Mouse (Mus musculus) forebrain, embryonic 16.5 days (tissue): ENCODE results near the gene Lamc2. TPM values are rescaled to one million over a fixed set of nuclear protein-coding genes. Genes with fewer than 3 reads are reported as not detected.

ENCODE experiments used
- ATAC-seq: fragments of 200-750 bp; cut with Nextera tagmentation; 2 replicates; pipeline ENCODE4 v1.8.0; 2017; ENCODE audit warnings: mild to moderate bottlenecking, moderate library complexity
- H3K27ac ChIP-seq: fragments of 300-500 bp; sonication (generic); 2 replicates; pipeline ENCODE4 v1.5.1; 2014; ENCODE audit warnings: low read length, control low read depth
- H3K27me3 ChIP-seq: fragments of 300-500 bp; sonication (generic); replicated peaks from 2 replicates; pipeline ENCODE4 v1.6.1; 2014; ENCODE audit warnings: low read length; ENCODE audit not compliant: control insufficient read depth, insufficient read depth
- H3K36me3 ChIP-seq: fragments of 300-500 bp; sonication (generic); 2 replicates; pipeline ENCODE4 v1.6.1; 2014; ENCODE audit not compliant: control insufficient read depth, insufficient read depth
- H3K4me1 ChIP-seq: fragments of 300-500 bp; sonication (generic); replicated peaks from 2 replicates; pipeline ENCODE4 v1.6.1; 2014; ENCODE audit warnings: low read length; ENCODE audit not compliant: control insufficient read depth, insufficient read depth
- H3K4me2 ChIP-seq: fragments of 300-500 bp; sonication (generic); 2 replicates; pipeline ENCODE4 v1.6.1; 2014; ENCODE audit warnings: mild to moderate bottlenecking, low read length, control low read depth
- H3K4me3 ChIP-seq: fragments of 300-500 bp; sonication (generic); replicated peaks from 2 replicates; pipeline ENCODE4 v1.5.1; 2014; ENCODE audit warnings: mild to moderate bottlenecking, low read length, control low read depth
- H3K9ac ChIP-seq: fragments of 300-500 bp; sonication (generic); replicated peaks from 2 replicates; pipeline ENCODE4 v1.6.1; 2014; ENCODE audit warnings: low read depth, low read length, control low read depth
- H3K9me3 ChIP-seq: fragments of 300-500 bp; sonication (generic); 2 replicates; pipeline ENCODE4 v1.6.1; 2016; ENCODE audit warnings: low read length; ENCODE audit not compliant: control insufficient read depth
- WGBS: fragments of 180-500 bp; shearing (Covaris S2); extraction: QIAGEN DNeasy Blood & Tissue Kit; methylation state at CpG from one replicate; pipeline ENCODE4 v1.1.7; 2014; 5-methylcytosine and 5-hydroxymethylcytosine counted together
- polyA plus RNA-seq: library from polyadenylated mRNA; unstranded; fragments of >200 nt; fragmentation: Nextera tagmentation; extraction: Ambion mirVana; gene quantifications from 2 replicates; pipeline ENCODE4 v1.2.1, GENCODE M21; 2015

Lamc2 gene
- polyA plus RNA-seq, 1 experiment from 2014 or later: 2.0 TPM

GRCm38 (mm10) chr1:153095826-153096727, 90.2 kb downstream of the Lamc2 start:
- H3K27me3 ChIP-seq: no peaks in the 10 kb centered on the region
- ATAC-seq: no peak
- H3K4me3 ChIP-seq: no peak overlapping the region
- H3K36me3 ChIP-seq: no peaks in the 10 kb centered on the region; the same call in 1 of the 2 replicates
- H3K9me3 ChIP-seq: no peaks in the 10 kb centered on the region
- no peak overlapping the region for H3K27ac ChIP-seq
- no peak overlapping the region for H3K9ac ChIP-seq
- H3K4me2 ChIP-seq: no peak overlapping the region
- 16% methylated on average over 16 of the region's 16 CpGs for WGBS
- peaks cover 7% of the 10 kb centered on the region; the same call in 1 of the 2 replicates for H3K4me1 ChIP-seq

DNA sequence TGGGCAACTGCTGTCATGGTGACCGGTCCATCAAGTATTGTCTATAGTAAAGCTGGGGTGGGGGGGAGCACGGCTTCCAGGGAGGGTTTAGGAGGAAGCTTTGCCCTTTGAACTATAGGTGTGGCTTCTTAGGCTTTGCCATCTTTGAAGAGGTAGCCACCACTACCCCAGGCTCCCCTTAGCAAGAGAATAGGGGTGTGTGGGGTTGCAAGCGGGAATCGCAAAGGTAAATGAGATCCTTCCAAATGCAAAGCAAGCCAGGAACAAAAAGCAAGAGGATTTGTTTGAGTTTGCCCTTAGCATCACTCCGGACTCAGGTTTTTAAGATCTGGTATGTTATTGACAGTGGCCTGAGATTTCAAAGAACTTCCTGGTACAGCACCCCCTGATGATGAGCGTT, 90.9 kb downstream of the Lamc2 start:
- H3K36me3 ChIP-seq: no peaks in the 10 kb centered on the region; the same call in 1 of the 2 replicates
- H3K4me3 ChIP-seq: no peak overlapping the region
- no peak overlapping the region for H3K27ac ChIP-seq
- H3K27me3 ChIP-seq: no peaks in the 10 kb centered on the region
- H3K9ac ChIP-seq: no peak overlapping the region
- H3K9me3 ChIP-seq: no peaks in the 10 kb centered on the region
- no peak overlapping the region for H3K4me2 ChIP-seq
- WGBS: 42% methylated on average over 6 of the region's 6 CpGs
- peaks cover 7% of the 10 kb centered on the region; the same call in 1 of the 2 replicates for H3K4me1 ChIP-seq
- ATAC-seq: no peak

DNA sequence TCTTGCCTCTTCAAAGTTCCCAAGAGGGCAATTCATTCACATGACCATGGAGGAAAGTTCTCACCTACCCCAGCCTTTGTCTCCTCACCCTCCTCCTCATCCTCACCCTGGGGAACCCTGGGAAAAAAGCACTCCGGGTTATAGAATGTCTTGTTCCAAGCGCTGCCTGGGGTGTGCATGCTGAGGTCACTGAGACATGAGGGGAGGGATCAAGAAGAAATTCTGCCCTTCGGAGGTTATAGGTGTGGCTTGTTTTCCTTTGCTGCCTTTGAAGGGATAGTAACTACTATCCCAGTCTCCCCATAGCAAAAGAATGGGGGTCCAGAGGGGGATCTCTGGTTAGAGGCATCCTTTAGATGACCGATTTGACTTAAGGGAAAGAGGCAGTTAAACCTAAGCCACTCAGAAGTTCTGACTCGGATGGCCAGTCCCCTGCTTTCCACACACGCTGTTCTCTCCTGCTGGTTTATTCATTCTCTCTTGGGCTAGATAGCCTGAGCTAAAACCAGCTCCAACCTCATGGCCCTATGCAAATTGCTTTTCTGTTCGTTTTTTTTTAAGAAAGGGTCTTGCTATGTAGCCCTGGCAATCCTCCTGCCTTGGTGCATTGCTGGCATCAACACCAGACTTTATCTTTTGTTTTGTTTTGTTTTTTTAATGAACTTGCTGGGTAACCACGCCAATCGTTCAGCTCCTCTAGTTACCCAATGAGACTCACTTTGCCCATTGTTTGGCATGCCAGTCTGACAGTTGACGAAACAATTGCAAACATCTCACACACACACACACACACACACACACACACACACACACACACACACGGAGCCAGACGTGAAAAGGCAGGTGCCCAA, 91.8 kb downstream of the Lamc2 start:
- no peak overlapping the region for H3K9ac ChIP-seq
- H3K9me3 ChIP-seq: no peaks in the 10 kb centered on the region
- H3K27me3 ChIP-seq: no peaks in the 10 kb centered on the region
- no peak for ATAC-seq
- 19% methylated on average over 12 of the region's 12 CpGs for WGBS
- peaks cover 7% of the 10 kb centered on the region; the same call in 1 of the 2 replicates for H3K4me1 ChIP-seq
- no peak overlapping the region for H3K4me3 ChIP-seq
- H3K4me2 ChIP-seq: no peak overlapping the region
- H3K27ac ChIP-seq: no peak overlapping the region
- no peaks in the 10 kb centered on the region; the same call in 1 of the 2 replicates for H3K36me3 ChIP-seq

- WGBS: 73% methylated on average over 4 of the region's 4 CpGs
- Histone ChIP-seq H3K4me2 (no peak overlapping the region), H3K9me3 (no peaks in the 10 kb centered on the region), H3K4me1 (peaks cover 7% of the 10 kb centered on the region; the same call in 1 of the 2 replicates), H3K9ac (no peak overlapping the region), H3K4me3 (no peak overlapping the region), H3K27ac (no peak overlapping the region), H3K36me3 (no peaks in the 10 kb centered on the region), H3K27me3 (no peaks in the 10 kb centered on the region)
- ATAC-seq: peak; percentile 29; the same call in 1 of the 2 replicates
Measured at GRCm38 (mm10) chr1:153093581-153093980, 92.7 kb downstream of the Lamc2 start.

- no peaks in the 10 kb centered on the region for H3K9me3 ChIP-seq
- ATAC-seq: no peak
- no peaks in the 10 kb centered on the region; the same call in 1 of the 2 replicates for H3K36me3 ChIP-seq
- no peak overlapping the region for H3K27ac ChIP-seq
- no peak overlapping the region for H3K4me2 ChIP-seq
- no peak overlapping the region for H3K9ac ChIP-seq
- no peak overlapping the region for H3K4me3 ChIP-seq
- H3K27me3 ChIP-seq: no peaks in the 10 kb centered on the region
- WGBS: 44% methylated on average over 5 of the region's 5 CpGs
- peaks cover 7% of the 10 kb centered on the region; the same call in 1 of the 2 replicates for H3K4me1 ChIP-seq
Measured at GRCm38 (mm10) chr1:153093172-153093571, 93.1 kb downstream of the Lamc2 start.

DNA sequence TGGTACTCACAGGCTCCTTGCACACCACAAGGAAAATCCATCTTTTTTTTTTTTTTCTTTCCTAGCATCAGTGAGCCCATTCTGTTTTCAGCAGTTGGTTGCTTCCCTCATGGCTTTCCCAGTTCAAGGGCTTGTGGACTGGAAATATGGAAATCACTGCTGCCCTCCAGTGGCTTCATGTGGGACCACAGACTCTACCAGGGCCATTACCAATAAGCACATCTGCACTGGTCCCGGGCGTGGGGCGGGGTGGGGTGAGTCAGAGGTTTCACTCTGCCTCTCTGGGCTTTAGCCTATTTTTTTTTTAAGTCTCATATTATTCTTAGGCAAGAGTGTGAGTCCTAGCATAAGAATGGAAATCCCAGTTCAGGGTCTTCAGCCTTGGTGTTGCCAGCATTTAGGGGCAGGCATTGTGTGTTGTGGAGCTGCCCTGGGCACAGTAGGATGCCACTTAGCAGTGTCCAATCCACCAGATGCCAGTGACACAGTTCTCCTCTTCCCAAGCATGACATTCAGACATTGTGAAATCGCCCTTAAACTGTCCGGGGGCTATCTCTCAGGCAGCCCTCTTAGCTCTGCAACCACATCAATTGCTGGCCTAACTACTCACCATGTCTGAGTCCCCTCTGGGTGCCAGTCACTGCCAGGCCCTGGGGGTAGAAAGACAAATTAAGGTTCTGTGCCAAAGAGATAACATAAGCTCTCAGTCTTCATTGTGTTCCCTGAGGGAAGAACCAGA, 93.8 kb downstream of the Lamc2 start:
- no peaks in the 10 kb centered on the region for H3K27me3 ChIP-seq
- 54% methylated on average over 5 of the region's 5 CpGs for WGBS
- ATAC-seq: peak; percentile 68
- H3K36me3 ChIP-seq: no peaks in the 10 kb centered on the region; the same call in 1 of the 2 replicates
- H3K9ac ChIP-seq: no peak overlapping the region
- H3K4me3 ChIP-seq: no peak overlapping the region
- H3K9me3 ChIP-seq: no peaks in the 10 kb centered on the region
- no peak overlapping the region for H3K27ac ChIP-seq
- H3K4me2 ChIP-seq: no peak overlapping the region
- H3K4me1 ChIP-seq: peaks cover 7% of the 10 kb centered on the region; the same call in 1 of the 2 replicates

- Histone ChIP-seq H3K27me3 (no peaks in the 10 kb centered on the region), H3K9ac (no peak overlapping the region), H3K4me1 (peaks cover 7% of the 10 kb centered on the region; the same call in 1 of the 2 replicates), H3K4me3 (no peak overlapping the region), H3K36me3 (no peaks in the 10 kb centered on the region; the same call in 1 of the 2 replicates), H3K27ac (no peak overlapping the region), H3K9me3 (no peaks in the 10 kb centered on the region), H3K4me2 (no peak overlapping the region)
- WGBS: 42% methylated on average over 9 of the region's 9 CpGs
- peak; percentile 13; the same call in 1 of the 2 replicates for ATAC-seq
Measured at GRCm38 (mm10) chr1:153091438-153092236, 94.6 kb downstream of the Lamc2 start.

GRCm38 (mm10) chr1:153090807-153091206, 95.4 kb downstream of the Lamc2 start:
- no peak overlapping the region for H3K9ac ChIP-seq
- H3K27ac ChIP-seq: no peak overlapping the region
- H3K4me1 ChIP-seq: peaks cover 7% of the 10 kb centered on the region; the same call in 1 of the 2 replicates
- no peaks in the 10 kb centered on the region; the same call in 1 of the 2 replicates for H3K36me3 ChIP-seq
- H3K9me3 ChIP-seq: no peaks in the 10 kb centered on the region
- H3K27me3 ChIP-seq: no peaks in the 10 kb centered on the region
- ATAC-seq: no peak
- H3K4me3 ChIP-seq: no peak overlapping the region
- no peak overlapping the region for H3K4me2 ChIP-seq
- WGBS: 90% methylated on average over 4 of the region's 4 CpGs
